Mouse (Mus musculus): ENCODE results near the gene Gm10521. TPM values are rescaled to one million over a fixed set of nuclear protein-coding genes. Genes with fewer than 3 reads are reported as not detected.
"Not testable (repeated sequence)": the region's sequence is repeated elsewhere in the genome, so short reads cannot be mapped to it uniquely, and the experiment has no call there.

Gene Gm10521
- not detected in 2 replicates for polyA plus RNA-seq (2015; fragmentation: Nextera tagmentation; extraction: Ambion mirVana)

DNA sequence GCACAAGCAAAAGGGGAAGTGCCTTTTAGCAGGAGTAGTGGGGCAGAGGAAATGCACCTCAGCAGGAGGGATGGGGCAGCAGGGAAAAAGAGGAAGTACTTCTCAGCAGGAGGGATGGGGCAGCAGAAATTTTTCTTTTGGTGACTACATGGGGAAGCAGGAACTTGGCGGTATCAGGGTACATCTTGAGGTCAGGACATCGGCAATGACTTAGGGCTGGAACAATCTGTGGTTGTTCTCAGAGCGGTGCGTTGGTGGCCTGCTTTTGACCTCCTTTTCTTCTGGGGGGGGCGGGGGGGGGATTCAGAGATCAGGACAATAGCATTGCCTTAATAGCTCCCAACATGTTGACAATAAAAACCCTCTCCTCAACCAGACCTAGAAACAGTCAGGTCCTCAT, at the start of gene Gm10521:
Gm10521 (plus strand) TSS at position 301 of the 400 bp plus-strand sequence.
- not testable (repeated sequence) for H3K4me1 ChIP-seq; ATAC-seq (ENCODE audit: low FRiP score, low read depth); H3K4me3 ChIP-seq; H3K9ac ChIP-seq; H3K9me3 ChIP-seq; H3K27me3 ChIP-seq; H3K4me2 ChIP-seq (replicated peaks); H3K27ac ChIP-seq; H3K36me3 ChIP-seq
- 82% methylated on average over 5 of the region's 5 CpGs for WGBS

- H3K4me1 ChIP-seq, result no peaks in the 10 kb centered on the region
- no peaks in the 10 kb centered on the region for H3K9me3 ChIP-seq
- H3K27me3 ChIP-seq, result no peaks in the 10 kb centered on the region
- H3K9ac ChIP-seq, result no peak overlapping the region
- no peak overlapping the region for H3K4me2 ChIP-seq (replicated peaks)
- no peak for ATAC-seq (ENCODE audit: low FRiP score, low read depth)
- H3K4me3 ChIP-seq, result no peak overlapping the region
- H3K27ac ChIP-seq, result no peak overlapping the region
- H3K36me3 ChIP-seq, result no peaks in the 10 kb centered on the region
Measured at GRCm38 (mm10) chr1:171848201-171848600, 47.3 kb upstream of the Gm10521 start.

- Histone ChIP-seq H3K36me3 (no peaks in the 10 kb centered on the region), H3K4me1 (no peaks in the 10 kb centered on the region), H3K9me3 (no peaks in the 10 kb centered on the region), H3K27ac (no peak overlapping the region), H3K9ac (no peak overlapping the region), H3K4me3 (no peak overlapping the region), H3K27me3 (no peaks in the 10 kb centered on the region), H3K4me2 (replicated peaks) (no peak overlapping the region)
- WGBS, result 78% methylated on average over 4 of the region's 4 CpGs
- no peak for ATAC-seq (ENCODE audit: low FRiP score, low read depth)
Measured at GRCm38 (mm10) chr1:171848757-171849156, 46.7 kb upstream of the Gm10521 start.

DNA sequence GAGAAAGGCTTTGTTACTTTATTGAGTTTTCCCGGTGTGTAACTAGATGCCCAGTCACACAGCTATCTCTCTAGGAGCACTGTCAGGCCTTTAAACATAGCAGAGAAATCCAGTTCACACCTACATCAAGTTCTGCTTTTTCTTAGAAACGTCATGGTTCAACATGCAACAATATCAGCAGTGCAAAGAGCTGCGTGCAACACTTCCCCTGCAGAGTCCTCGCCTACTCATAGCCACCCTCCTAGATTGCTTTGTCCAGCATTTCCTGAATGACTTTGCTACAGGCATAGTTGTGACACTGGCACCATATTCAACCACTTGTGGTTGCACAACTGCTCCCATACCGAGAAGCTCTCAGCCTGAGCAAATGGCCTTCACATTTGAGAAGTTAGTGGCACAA, 46.0 kb upstream of the Gm10521 start:
- Histone ChIP-seq H3K4me2 (replicated peaks) (no peak overlapping the region), H3K36me3 (no peaks in the 10 kb centered on the region), H3K27ac (no peak overlapping the region), H3K4me3 (no peak overlapping the region), H3K27me3 (no peaks in the 10 kb centered on the region), H3K4me1 (no peaks in the 10 kb centered on the region), H3K9me3 (no peaks in the 10 kb centered on the region), H3K9ac (no peak overlapping the region)
- 90% methylated on average over 5 of the region's 5 CpGs for WGBS
- ATAC-seq (ENCODE audit: low FRiP score, low read depth), result no peak

GRCm38 (mm10) chr1:171865467-171865866, 30.0 kb upstream of the Gm10521 start:
- Histone ChIP-seq H3K9me3 (no peaks in the 10 kb centered on the region), H3K4me2 (replicated peaks) (no peak overlapping the region), H3K36me3 (no peaks in the 10 kb centered on the region), H3K4me3 (no peak overlapping the region), H3K9ac (no peak overlapping the region), H3K27ac (no peak overlapping the region), H3K4me1 (no peaks in the 10 kb centered on the region), H3K27me3 (no peaks in the 10 kb centered on the region)
- no peak for ATAC-seq (ENCODE audit: low FRiP score, low read depth)
- 93% methylated on average over 4 of the region's 4 CpGs for WGBS

DNA sequence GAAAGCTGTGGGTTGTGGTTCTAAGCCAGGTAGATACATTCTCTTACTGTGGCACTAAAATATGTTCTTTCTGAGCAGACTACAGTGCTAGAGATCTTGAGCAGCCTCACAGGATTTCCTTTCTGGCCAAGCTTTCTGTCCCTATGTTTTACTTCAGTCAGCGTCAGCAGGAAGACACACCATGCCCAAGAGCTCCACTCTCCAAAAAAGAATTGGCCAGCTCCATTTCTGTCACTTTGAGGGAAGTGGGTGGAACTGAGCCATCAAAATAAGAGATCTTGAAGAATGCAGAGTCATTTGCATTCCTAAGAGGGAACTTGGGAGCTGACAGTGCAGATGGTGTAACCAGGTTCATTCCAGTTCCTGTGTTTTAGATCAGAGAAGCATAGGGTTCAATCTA, 8.5 kb upstream of the Gm10521 start:
- Histone ChIP-seq H3K27ac (no peak overlapping the region), H3K4me2 (replicated peaks) (no peak overlapping the region), H3K4me3 (no peak overlapping the region), H3K36me3 (no peaks in the 10 kb centered on the region), H3K4me1 (no peaks in the 10 kb centered on the region), H3K9me3 (no peaks in the 10 kb centered on the region), H3K27me3 (no peaks in the 10 kb centered on the region), H3K9ac (no peak overlapping the region)
- no peak for ATAC-seq (ENCODE audit: low FRiP score, low read depth)
- WGBS, result 89% methylated on average over 1 of the region's 1 CpGs

- Histone ChIP-seq H3K4me3 (no peak overlapping the region), H3K4me2 (replicated peaks) (no peak overlapping the region), H3K27ac (no peak overlapping the region), H3K9ac (no peak overlapping the region), H3K36me3 (no peaks in the 10 kb centered on the region), H3K4me1 (no peaks in the 10 kb centered on the region), H3K9me3 (no peaks in the 10 kb centered on the region; the same call in 1 of the 2 replicates), H3K27me3 (no peaks in the 10 kb centered on the region)
- ATAC-seq (ENCODE audit: low FRiP score, low read depth), result no peak
- WGBS, result 71% methylated on average over 1 of the region's 1 CpGs
Measured at GRCm38 (mm10) chr1:171904011-171904410, 8.5 kb downstream of the Gm10521 start.

GRCm38 (mm10) chr1:171915638-171916458, 20.4 kb downstream of the Gm10521 start:
- no peaks in the 10 kb centered on the region for H3K4me1 ChIP-seq
- H3K4me3 ChIP-seq, result no peak overlapping the region
- H3K27ac ChIP-seq, result no peak overlapping the region
- no peaks in the 10 kb centered on the region for H3K27me3 ChIP-seq
- H3K9me3 ChIP-seq, result no peaks in the 10 kb centered on the region
- ATAC-seq (ENCODE audit: low FRiP score, low read depth), result no peak
- WGBS, result 87% methylated on average over 13 of the region's 13 CpGs
- no peak overlapping the region for H3K4me2 ChIP-seq (replicated peaks)
- no peak overlapping the region for H3K9ac ChIP-seq
- H3K36me3 ChIP-seq, result no peaks in the 10 kb centered on the region

DNA sequence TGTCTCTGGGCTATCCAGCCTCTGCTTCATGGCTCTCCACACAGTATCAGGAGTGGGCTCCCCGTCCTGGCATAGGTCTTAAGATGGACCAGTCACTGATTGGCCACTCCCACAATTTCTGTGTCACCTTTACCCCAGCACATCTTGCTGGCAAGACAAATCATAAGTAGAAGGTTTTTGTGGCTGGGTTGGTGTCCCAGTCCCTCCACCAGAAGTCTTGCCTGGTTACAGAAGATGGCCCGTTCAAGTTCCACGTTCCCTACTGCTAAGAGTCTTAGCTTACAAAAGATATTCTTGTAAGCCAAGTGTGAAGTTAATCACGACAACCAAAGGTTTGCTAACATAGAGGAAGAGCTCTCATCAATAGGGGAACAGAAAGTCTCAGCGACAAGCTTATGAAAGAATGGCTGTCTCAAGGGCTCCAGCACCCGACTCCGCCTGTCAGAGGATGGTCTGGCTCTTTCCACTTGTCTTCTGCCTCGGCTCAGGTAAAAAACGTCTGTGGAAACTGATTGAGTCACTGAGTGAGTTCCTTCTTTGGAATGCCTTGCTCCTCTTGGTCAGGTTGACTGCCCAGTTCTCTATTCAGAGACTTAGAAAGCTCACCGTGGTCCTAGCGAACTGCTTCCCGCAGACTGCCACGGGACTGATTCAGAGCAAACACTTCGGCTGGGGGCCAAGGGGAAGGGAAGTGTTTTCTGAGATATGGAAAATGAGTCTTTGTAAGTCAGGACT, 22.0 kb downstream of the Gm10521 start, which contains the start of gene Slamf6:
Slamf6 (plus strand) TSS at position 211 of the 735 bp plus-strand sequence.
- H3K27me3 ChIP-seq, result no peaks in the 10 kb centered on the region
- no peaks in the 10 kb centered on the region for H3K4me1 ChIP-seq
- no peak for ATAC-seq (ENCODE audit: low FRiP score, low read depth)
- no peak within 1 kb of the TSS for H3K4me3 ChIP-seq
- H3K27ac ChIP-seq, result no peak within 1 kb of the TSS
- H3K9ac ChIP-seq, result no peak within 1 kb of the TSS
- no peaks in the 10 kb centered on the region for H3K9me3 ChIP-seq
- H3K4me2 ChIP-seq (replicated peaks), result no peak within 1 kb of the TSS
- H3K36me3 ChIP-seq, result no peaks in the 10 kb centered on the region
- 86% methylated on average over 14 of the region's 14 CpGs for WGBS

DNA sequence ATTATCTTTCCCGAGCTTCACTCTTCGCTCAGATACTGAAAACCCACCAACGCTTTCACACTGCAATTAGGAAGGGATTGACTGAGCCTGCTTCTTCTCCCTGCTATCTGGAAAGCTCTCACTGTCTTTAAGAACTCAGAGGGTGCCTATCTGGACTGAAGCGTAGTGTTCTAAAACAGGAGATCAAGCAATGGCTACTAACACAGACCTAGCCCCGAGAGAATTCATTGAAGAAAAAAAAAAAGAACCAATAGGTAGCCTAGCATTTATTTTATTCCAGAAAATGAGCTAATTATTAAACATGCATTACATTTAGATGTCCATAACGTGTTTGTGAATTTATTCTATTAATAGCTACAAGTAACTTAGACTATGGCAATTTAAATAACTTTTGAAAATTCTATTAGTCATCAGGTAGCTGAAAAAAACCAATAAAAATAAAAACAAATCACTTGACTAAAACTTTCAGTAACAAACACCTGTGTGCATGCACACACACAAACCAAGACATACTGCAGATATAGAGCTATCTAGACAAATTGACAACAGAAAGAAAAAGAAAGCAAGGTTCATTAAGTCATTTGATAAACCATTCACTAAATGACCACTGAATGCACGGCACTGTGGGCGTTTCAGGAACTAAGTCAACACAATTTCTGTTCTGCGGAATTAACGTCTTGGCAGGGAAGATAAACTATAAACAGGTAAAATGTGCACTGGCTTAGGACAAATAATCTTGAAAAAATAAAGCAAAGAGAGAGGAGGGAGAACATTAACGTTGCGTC, 22.9 kb downstream of the Gm10521 start:
- WGBS, result 89% methylated on average over 12 of the region's 12 CpGs
- no peak overlapping the region for H3K4me2 ChIP-seq (replicated peaks)
- H3K9me3 ChIP-seq, result no peaks in the 10 kb centered on the region
- no peaks in the 10 kb centered on the region for H3K27me3 ChIP-seq
- no peak for ATAC-seq (ENCODE audit: low FRiP score, low read depth)
- no peak overlapping the region for H3K4me3 ChIP-seq
- no peak overlapping the region for H3K27ac ChIP-seq
- H3K9ac ChIP-seq, result no peak overlapping the region
- no peaks in the 10 kb centered on the region for H3K36me3 ChIP-seq
- H3K4me1 ChIP-seq, result no peaks in the 10 kb centered on the region

- no peak for ATAC-seq (ENCODE audit: low FRiP score, low read depth)
- H3K9me3 ChIP-seq, result no peaks in the 10 kb centered on the region
- H3K4me2 ChIP-seq (replicated peaks), result no peak overlapping the region
- no peaks in the 10 kb centered on the region for H3K27me3 ChIP-seq
- no peak overlapping the region for H3K9ac ChIP-seq
- H3K4me3 ChIP-seq, result no peak overlapping the region
- 83% methylated on average over 5 of the region's 5 CpGs for WGBS
- H3K36me3 ChIP-seq, result no peaks in the 10 kb centered on the region
- H3K27ac ChIP-seq, result no peak overlapping the region
- H3K4me1 ChIP-seq, result no peaks in the 10 kb centered on the region
Measured at GRCm38 (mm10) chr1:171919193-171919592, 23.7 kb downstream of the Gm10521 start.

Data from limb, embryonic 13.5 days (tissue).